Mouse (Mus musculus) embryonic fibroblast, embryonic 13.5 days (primary cell): ENCODE measurements at regions not wholly inside any gene's neighbourhood (a gene's known extent, or its start where the extent isn't known, plus 50 kb on each side); places are given as distances from the start of the nearest gene placed in this dataset.

Source experiments
- CTCF ChIP-seq: IDR thresholded peaks from 2 replicates; pipeline ENCODE4 v1.5.1; 2011; ENCODE audit warnings: mild to moderate bottlenecking, control low read depth, low read length, moderate library complexity, borderline replicate concordance; ENCODE audit not compliant: insufficient read depth
- POLR2A ChIP-seq: IDR thresholded peaks from 2 replicates; pipeline ENCODE4 v1.6.1; 2011; ENCODE audit warnings: low read depth, mild to moderate bottlenecking, control low read depth, low read length, moderate library complexity

GRCm38 (mm10) chr3:50983126-50983525 lies 241.1 kb upstream of the Noct start:
- TF ChIP-seq CTCF = no peak
- no peak for TF ChIP-seq POLR2A
